Mouse (Mus musculus): ENCODE results near the gene Rabep1. TPM values are rescaled to one million over a fixed set of nuclear protein-coding genes. Genes with fewer than 3 reads are reported as not detected.
"Not testable (repeated sequence)": the region's sequence is repeated elsewhere in the genome, so short reads cannot be mapped to it uniquely, and the experiment has no call there.

The Rabep1 gene
- total RNA-seq, 2 experiments from 2014 or later: 32.8 to 34.8 TPM

DNA sequence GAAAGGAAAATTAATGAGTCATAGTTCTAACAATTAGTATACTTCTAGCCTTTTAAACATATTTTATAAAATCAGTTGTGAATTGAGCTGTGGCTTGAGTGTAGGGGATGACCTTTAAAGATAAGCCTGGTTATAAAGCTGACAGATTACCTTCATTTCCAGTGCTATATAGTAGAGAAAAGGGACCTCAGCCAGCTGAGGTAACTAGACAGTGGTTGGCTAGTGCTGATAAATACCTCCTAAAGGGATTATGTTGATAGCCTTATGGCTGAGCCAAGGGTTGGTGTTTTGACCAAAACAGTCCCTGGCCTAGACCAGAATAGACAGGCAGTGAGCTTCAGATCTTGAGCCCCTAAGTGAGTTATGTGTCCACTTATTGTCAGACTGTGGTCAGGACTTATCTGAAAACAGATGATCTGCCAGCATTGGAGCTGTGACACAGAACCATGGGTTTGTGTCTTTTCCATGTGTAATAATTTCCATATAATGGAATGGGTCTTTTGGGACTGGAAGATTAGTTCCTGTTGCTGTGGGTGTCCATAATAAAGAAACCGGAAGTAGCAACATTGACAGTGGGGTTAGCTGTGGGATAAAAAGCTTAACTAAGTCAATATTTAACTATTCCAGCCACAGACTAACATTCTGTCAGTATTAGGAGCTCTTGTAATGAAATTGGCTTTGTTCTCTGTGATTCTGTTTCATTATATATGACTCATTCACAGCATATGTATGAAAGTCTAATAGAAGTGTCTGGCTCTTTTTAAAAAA lies 29.5 kb downstream of the Rabep1 start:
- intact Hi-C loops (cut with DNase I): no loop called here
- DNase-seq: no peak

GRCm38 (mm10) chr11:70877670-70878069 lies 33.1 kb downstream of the Rabep1 start:
- intact Hi-C loops (cut with DNase I): no loop called here
- DNase-seq: no peak

GRCm38 (mm10) chr11:70882905-70883430 lies 38.4 kb downstream of the Rabep1 start:
- no peak for DNase-seq
- intact Hi-C loops (cut with DNase I): no loop called here

- DNase-seq: no peak
- intact Hi-C loops (cut with DNase I): loop anchor here (5.0 kb wide), 1 partner anchor 43 kb away; no protein-coding TSS in a partner anchor
Measured at GRCm38 (mm10) chr11:70890643-70891042, 46.1 kb downstream of the Rabep1 start.

- intact Hi-C loops (cut with DNase I): loop anchor here (5.0 kb wide), 1 partner anchor 44 kb away; no protein-coding TSS in a partner anchor
- no peak for DNase-seq
Measured at GRCm38 (mm10) chr11:70891616-70892015, 47.0 kb downstream of the Rabep1 start.

GRCm38 (mm10) chr11:70897680-70898079 lies 53.1 kb downstream of the Rabep1 start:
- DNase-seq: no peak
- intact Hi-C loops (cut with DNase I): no loop called here

DNA sequence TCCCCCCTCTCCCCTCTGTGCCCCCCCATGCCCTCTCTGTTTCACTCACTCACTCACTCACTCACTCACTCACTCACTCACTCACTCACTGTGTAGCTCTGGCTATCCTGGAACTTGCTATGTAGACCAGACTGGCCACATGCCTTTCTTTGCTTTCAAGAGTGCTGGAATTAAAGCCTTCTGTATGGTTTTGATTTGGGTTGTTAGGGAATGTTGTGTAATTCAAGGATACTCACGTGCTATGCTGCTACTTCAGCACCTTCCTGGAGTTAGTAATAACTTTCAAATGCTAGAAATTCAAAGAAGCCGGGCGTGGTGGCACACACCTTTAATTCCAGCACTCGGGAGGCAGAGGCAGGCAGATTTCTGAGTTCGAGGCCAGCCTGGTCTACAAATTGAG lies 53.6 kb downstream of the Rabep1 start:
- intact Hi-C loops (cut with DNase I): not testable (repeated sequence)

GRCm38 (mm10) chr11:70906681-70907080 lies 62.1 kb downstream of the Rabep1 start:
- intact Hi-C loops (cut with DNase I): no loop called here
- no peak for DNase-seq

More for the DNA sequence above, 53.6 kb downstream of the Rabep1 start:
- not testable (repeated sequence) for DNase-seq

GRCm38 (mm10) chr11:70911323-70911722 lies 66.7 kb downstream of the Rabep1 start:
- intact Hi-C loops (cut with DNase I): no loop called here
- DNase-seq: no peak

- no peak for DNase-seq
- intact Hi-C loops (cut with DNase I): no loop called here
Measured at GRCm38 (mm10) chr11:70911920-70912319, 67.3 kb downstream of the Rabep1 start.

GRCm38 (mm10) chr11:70917896-70918295 lies 73.3 kb downstream of the Rabep1 start:
- no peak for DNase-seq
- intact Hi-C loops (cut with DNase I): no loop called here

- DNase-seq: no peak
- intact Hi-C loops (cut with DNase I): no loop called here
Measured at GRCm38 (mm10) chr11:70919524-70919923, 74.9 kb downstream of the Rabep1 start.

GRCm38 (mm10) chr11:70931461-70931860 lies 86.9 kb downstream of the Rabep1 start:
- intact Hi-C loops (cut with DNase I): no loop called here
- DNase-seq: no peak

DNA sequence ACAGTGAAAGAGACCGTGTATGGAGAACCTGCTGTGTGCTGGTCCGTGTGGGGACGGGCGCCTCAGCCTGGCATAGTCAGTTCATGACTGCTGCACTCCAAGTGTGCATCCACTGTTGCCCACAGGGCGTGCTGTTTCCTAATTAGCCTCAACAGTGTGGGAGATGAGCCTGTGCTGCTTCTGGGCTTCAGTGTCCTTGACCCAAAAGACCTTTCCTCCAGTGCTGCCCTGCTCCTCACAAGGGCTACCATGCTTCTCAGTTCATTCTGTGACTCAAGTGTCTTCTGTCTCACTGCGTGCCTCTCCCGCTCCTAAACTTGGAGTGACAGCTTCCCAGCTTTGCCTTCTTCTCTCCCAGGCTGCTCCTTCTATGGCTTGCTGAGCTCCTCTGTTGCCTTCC lies 90.7 kb downstream of the Rabep1 start:
- DNase-seq: no peak
- intact Hi-C loops (cut with DNase I): no loop called here

DNA sequence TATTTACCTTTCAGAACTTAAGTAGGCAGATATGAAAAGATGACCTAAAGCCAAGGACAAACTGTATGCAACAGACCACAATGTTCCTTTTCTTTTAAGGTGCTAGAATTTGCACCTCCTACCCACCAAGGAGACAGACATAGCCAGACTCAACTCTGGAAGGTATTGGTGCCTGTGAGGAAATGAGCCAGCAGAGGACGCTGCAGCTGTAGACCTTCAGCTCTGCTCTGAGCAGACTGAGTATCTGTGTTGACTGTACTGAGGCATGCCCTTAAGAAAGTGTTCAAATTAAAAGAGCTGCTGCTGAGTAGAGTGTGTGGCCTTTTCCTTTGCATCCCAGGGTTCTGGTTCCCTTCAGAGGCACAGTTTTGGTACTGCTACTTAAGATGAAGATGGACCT lies 98.0 kb downstream of the Rabep1 start:
- intact Hi-C loops (cut with DNase I): no loop called here
- DNase-seq: no peak

DNA sequence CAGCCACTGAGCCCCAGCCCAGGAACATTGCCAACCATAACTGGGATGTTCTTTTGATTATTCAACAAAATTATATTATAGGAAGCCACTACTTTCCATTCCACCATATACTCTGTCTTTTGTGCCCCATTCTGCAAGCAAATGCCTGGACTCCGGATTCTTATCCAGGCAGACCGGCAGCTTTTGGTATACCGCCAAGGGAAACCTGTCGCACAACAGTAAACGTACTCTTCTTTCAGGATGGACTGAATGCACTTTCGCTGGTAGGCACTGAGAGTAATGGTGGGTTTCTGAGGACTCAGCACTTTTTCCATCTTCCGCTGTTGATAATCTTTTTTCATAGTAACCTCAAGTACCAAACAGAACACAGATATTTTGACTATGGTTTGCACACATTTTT lies 99.1 kb downstream of the Rabep1 start:
- DNase-seq: no peak
- intact Hi-C loops (cut with DNase I): no loop called here

DNA sequence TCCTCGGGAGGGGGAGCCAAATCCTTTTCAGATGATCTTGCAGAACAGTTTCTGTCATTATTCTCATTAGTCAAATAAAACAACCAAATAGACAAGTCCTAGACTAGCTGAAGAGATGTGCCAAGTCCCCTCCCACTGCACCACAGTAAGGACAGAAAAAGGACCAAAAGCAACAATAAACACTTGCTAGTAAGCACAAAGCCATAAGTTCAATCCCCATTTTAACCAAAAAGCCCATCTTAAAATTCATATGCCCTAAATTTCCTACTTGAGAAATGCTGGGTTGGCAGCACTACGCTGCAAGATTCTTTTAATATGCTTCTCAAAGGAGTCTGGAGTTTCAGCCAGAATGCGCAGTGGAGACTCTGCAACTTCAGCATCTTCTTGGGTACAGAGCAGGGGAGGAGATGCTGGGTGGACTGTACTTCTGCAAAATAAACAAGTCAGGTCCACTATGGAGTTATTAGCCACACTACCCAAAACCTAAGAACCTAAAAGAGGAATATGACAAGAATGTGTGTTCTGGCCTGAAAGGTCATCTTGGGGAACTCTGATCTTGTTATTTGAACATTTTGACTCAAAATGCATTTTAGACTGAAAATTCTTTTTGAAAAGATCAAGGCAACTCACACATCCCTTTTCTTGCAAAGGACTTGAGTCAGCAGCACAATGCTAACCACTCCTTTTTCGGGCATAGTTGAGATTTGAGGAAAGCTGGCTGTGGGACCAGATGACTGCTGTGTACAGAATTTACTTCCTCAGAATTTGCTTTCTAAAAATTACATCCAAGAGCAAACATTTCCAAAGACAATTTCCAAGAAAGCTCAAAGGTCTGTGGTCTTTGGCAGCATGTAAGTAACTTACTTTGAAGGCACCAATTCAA lies 100.6 kb downstream of the Rabep1 start:
- intact Hi-C loops (cut with DNase I): no loop called here
- DNase-seq: no peak

GRCm38 (mm10) chr11:70954711-70955110 lies 110.1 kb downstream of the Rabep1 start:
- no peak for DNase-seq
- intact Hi-C loops (cut with DNase I): no loop called here

DNA sequence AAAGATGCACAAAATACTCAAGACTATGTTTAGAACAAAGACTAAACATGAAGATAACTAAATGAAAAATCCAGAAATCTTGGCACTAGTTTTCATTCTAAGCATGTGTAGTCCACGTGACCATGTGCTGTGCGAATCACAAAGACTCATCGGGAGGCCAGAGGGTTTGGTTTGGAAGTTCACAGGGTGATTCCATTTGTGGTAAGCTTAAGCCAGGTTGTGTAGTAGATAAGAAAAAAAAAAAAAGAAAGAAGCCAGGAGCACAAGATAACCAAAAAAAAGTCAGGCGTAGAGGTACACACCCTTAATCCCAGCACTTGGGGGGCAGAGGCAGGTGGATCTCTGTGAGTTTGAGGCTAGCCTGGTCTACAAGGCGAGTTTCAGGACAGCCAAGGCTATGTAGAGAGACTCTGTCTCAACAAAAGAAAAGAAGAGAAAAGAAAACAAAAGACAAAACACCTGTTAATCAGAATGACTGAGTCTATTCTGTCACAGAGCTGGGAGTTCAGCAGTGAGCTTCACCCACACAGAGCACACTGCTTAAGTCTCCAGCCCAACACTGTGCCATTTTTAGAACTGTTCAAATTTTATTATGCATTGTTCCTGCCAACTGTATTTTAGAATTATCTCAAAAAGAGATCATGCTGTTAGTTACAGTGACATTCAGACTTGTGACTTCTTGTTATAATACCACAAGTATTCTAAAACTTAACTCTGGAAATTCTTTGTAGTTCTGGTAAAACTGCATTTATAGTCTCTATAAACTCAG lies 116.4 kb downstream of the Rabep1 start:
- intact Hi-C loops (cut with DNase I): no loop called here
- no peak for DNase-seq

GRCm38 (mm10) chr11:70964222-70964907 lies 119.8 kb downstream of the Rabep1 start:
- intact Hi-C loops (cut with DNase I): no loop called here
- no peak for DNase-seq

Measured in heart, postnatal 14 days (tissue).